Mouse (Mus musculus) embryonic facial prominence, embryonic 12.5 days (tissue): Measurements from ENCODE around the gene Dlg4. TPM values are rescaled to one million over a fixed set of nuclear protein-coding genes. Genes with fewer than 3 reads are reported as not detected.
A peak's percentile ranks its signal among the peaks of the same experiment; 100 is the strongest.

Source experiments
- ATAC-seq: fragments of 200-750 bp; cut with Nextera tagmentation; 2 replicates; pipeline ENCODE4 v1.8.0; 2017; ENCODE audit not compliant: insufficient number of reproducible peaks, insufficient read depth, low FRiP score, low TSS enrichment
- H3K27ac ChIP-seq: fragments of 300-500 bp; sonication (generic); 2 replicates; pipeline ENCODE4 v1.5.1; 2016; ENCODE audit warnings: mild to moderate bottlenecking
- H3K27me3 ChIP-seq: fragments of 300-500 bp; sonication (generic); 2 replicates; pipeline ENCODE4 v1.6.1; 2016; ENCODE audit warnings: mild to moderate bottlenecking, moderate library complexity
- H3K36me3 ChIP-seq: fragments of 300-500 bp; sonication (generic); 2 replicates; pipeline ENCODE4 v1.6.1; 2016; ENCODE audit warnings: mild to moderate bottlenecking
- H3K4me1 ChIP-seq: fragments of 300-500 bp; sonication (generic); 2 replicates; pipeline ENCODE4 v1.6.1; 2016
- H3K4me2 ChIP-seq: fragments of 300-500 bp; sonication (generic); replicated peaks from 2 replicates; pipeline ENCODE4 v1.6.1; 2016; ENCODE audit warnings: mild to moderate bottlenecking, moderate library complexity
- H3K4me3 ChIP-seq: fragments of 300-500 bp; sonication (generic); 2 replicates; pipeline ENCODE4 v1.5.1; 2016; ENCODE audit warnings: mild to moderate bottlenecking
- H3K9ac ChIP-seq: fragments of 300-500 bp; sonication (generic); 2 replicates; pipeline ENCODE4 v1.6.1; 2016; ENCODE audit warnings: mild to moderate bottlenecking, moderate library complexity
- H3K9me3 ChIP-seq: fragments of 300-500 bp; sonication (generic); 2 replicates; pipeline ENCODE4 v1.6.1; 2016; ENCODE audit warnings: mild to moderate bottlenecking, moderate library complexity
- WGBS: fragments of 180-500 bp; shearing (Covaris S2); methylation state at CpG from one replicate; pipeline ENCODE4 v1.1.7; 2016; 5-methylcytosine and 5-hydroxymethylcytosine counted together
- polyA plus RNA-seq: library from polyadenylated mRNA; unstranded; fragments of >200 nt; fragmentation: Nextera tagmentation; extraction: Ambion mirVana; gene quantifications from 2 replicates; pipeline ENCODE4 v1.2.1, GENCODE M21; 2016

Dlg4 gene
- polyA plus RNA-seq, 1 experiment from 2014 or later: 12.6 TPM

DNA sequence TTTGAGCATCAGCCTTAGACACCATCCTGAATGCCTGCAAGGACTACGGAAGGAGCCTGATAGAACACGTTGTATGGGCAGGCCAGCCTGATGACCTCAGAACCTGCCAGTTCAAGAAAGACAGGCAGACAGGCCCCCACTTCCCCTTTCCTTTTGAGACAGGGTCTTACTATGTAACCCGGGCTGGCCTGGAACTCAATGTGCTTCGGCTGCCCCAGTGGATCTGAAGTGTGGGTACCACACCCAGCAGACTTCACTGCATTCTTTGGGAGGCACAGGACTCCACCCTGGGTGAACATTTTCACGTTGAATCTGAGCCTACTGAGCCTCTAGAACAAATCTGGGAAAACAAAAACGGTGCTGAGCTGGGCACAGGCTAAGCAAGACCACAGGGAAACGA, 21.4 kb downstream of the Dlg4 start:
- Histone ChIP-seq H3K27ac (no peak overlapping the region), H3K9ac (no peak overlapping the region), H3K4me2 (no peak overlapping the region), H3K4me1 (no peaks in the 10 kb centered on the region), H3K9me3 (no peaks in the 10 kb centered on the region), H3K4me3 (no peak overlapping the region), H3K36me3 (peaks cover 67% of the 10 kb centered on the region), H3K27me3 (no peaks in the 10 kb centered on the region)
- no peak for ATAC-seq
- 80% methylated on average over 7 of the region's 7 CpGs for WGBS

DNA sequence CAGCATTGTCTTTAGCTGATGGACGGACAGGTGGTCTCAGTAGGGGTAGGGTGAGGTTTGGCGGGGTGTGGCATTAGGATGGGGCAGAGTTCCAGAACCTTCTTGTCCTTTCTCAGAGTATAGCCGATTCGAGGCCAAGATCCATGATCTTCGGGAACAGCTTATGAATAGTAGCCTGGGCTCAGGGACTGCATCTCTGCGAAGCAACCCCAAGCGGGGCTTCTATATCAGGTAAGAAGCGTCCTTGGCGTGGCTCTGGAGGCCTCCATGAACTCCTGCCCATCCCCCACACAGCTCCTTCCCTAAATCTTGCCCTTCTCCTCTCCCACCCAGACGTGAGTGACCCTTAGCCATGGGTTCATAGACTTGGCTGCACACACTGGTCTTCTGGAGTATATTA, 22.9 kb downstream of the Dlg4 start:
- no peak overlapping the region for H3K27ac ChIP-seq
- ATAC-seq: no peak
- H3K4me1 ChIP-seq: no peaks in the 10 kb centered on the region
- no peak overlapping the region for H3K9ac ChIP-seq
- H3K36me3 ChIP-seq: peaks cover 69% of the 10 kb centered on the region
- no peak overlapping the region for H3K4me3 ChIP-seq
- no peaks in the 10 kb centered on the region for H3K27me3 ChIP-seq
- H3K9me3 ChIP-seq: no peaks in the 10 kb centered on the region
- 90% methylated on average over 10 of the region's 10 CpGs for WGBS
- no peak overlapping the region for H3K4me2 ChIP-seq

DNA sequence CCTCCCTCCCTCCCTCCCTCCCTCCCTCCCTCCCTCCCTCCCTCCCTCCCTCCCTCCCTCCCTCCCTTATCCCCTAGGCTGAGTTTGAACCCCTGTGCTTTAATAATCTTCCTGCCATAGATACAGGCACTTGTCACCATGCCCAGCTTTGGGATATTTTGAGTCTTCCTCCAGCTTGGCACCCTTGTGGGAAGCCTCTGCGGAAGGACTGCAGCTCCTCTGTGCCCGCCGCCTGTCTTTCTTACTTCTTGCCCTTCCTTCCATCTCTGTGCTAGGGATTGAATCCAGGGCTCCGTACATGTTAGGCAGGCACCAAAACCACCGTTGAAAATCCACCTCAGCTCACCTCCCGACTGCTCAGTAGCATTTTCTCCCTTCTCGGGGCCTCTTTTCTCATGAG, 23.4 kb downstream of the Dlg4 start:
- H3K4me1 ChIP-seq: no peaks in the 10 kb centered on the region
- H3K27ac ChIP-seq: no peak overlapping the region
- H3K4me2 ChIP-seq: no peak overlapping the region
- no peak overlapping the region for H3K4me3 ChIP-seq
- H3K27me3 ChIP-seq: no peaks in the 10 kb centered on the region
- peaks cover 72% of the 10 kb centered on the region for H3K36me3 ChIP-seq
- ATAC-seq: no peak
- WGBS: 89% methylated on average over 7 of the region's 7 CpGs
- H3K9me3 ChIP-seq: no peaks in the 10 kb centered on the region
- H3K9ac ChIP-seq: no peak overlapping the region

DNA sequence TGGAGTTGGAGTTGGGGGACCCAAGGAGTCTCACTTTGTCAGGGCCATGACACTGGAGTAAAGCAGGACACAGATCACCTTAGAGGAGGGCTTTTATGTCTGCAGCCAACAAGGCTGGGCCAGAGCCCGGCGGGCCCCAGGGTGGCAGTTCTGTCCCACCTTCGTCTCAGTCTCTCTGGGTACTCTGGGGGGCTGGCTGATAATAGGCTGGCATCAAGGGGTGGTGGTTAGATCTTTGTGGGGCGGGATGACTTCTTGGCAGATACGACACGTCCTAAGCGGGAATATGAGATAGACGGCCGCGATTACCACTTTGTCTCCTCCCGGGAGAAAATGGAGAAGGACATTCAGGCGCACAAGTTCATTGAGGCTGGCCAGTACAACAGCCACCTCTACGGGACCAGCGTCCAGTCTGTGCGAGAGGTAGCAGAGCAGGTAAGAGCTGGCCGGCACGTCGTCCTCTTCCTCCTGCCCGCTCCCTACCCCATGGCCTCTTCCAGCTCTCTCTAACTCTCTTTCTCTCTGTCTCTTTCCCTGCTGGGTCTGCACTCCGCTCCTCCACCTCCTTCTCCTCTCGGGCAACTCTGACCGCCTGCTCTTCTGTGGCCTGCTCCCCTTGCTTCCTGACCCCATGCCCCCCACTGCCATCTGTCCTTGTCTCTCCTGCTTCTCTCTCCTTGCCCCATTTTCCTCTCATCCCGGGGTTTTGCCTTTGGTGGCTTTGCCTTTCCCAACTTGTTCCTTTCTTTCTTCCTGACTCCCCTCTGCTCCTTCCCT, 25.8 kb downstream of the Dlg4 start:
- Histone ChIP-seq H3K27ac (no peak overlapping the region), H3K27me3 (no peaks in the 10 kb centered on the region), H3K4me3 (no peak overlapping the region), H3K9me3 (no peaks in the 10 kb centered on the region), H3K4me1 (no peaks in the 10 kb centered on the region), H3K4me2 (no peak overlapping the region), H3K9ac (no peak overlapping the region), H3K36me3 (peaks cover 70% of the 10 kb centered on the region)
- whole genome bisulfite sequencing: 89% methylated on average over 23 of the region's 23 CpGs
- no peak for ATAC-seq

DNA sequence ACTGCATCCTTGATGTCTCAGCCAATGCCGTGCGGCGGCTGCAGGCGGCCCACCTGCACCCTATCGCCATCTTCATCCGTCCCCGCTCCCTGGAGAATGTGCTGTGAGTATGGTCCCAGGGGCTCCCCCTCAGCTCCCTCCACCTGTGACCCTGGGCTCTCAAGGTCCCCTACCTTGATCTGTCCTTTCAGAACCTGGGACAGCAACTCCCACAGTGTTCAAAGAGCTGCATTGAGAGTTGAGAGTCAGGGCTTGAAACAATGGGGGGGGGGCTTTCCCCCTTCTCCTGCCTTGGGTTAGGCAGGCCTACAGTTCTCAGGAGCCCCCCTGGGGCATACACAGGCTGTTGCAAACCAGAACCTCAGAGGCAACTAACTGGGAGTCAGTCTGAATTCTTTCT, 26.9 kb downstream of the Dlg4 start:
- H3K9ac ChIP-seq: no peak overlapping the region
- no peaks in the 10 kb centered on the region for H3K27me3 ChIP-seq
- WGBS: 78% methylated on average over 7 of the region's 7 CpGs
- H3K9me3 ChIP-seq: no peaks in the 10 kb centered on the region
- H3K36me3 ChIP-seq: peaks cover 63% of the 10 kb centered on the region
- no peak overlapping the region for H3K4me3 ChIP-seq
- no peak for ATAC-seq
- H3K27ac ChIP-seq: no peak overlapping the region
- H3K4me1 ChIP-seq: no peaks in the 10 kb centered on the region
- H3K4me2 ChIP-seq: no peak overlapping the region

DNA sequence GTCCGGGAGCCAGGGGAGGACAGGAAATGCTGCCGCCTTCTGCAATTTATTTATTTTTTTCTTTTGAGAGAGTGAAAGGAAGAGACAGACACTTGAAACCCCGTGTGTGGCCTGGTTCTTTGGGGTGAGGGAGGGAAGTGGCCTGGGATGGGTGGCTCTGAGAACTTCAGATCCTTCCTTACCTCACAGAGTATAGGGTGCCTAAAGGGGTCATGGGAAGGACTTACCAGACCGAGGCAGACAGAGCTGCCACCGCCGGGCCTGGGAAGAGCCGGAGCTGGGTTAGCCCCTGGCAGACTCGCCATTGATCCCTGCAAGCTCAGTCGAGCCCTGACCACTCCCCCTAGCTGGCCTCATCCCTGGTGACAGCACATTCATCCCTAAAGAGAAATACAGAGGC, 28.7 kb downstream of the Dlg4 start:
- H3K36me3 ChIP-seq: peaks cover 46% of the 10 kb centered on the region
- 0 out of 2 replicates have a peak, but pooled peaks have one; percentile 29 for ATAC-seq
- no peaks in the 10 kb centered on the region for H3K27me3 ChIP-seq
- no peak overlapping the region for H3K9ac ChIP-seq
- no peak overlapping the region for H3K4me2 ChIP-seq
- peak overlapping the region; percentile 17; the same call in 1 of the 2 replicates for H3K27ac ChIP-seq
- no peak overlapping the region for H3K4me3 ChIP-seq
- H3K4me1 ChIP-seq: no peaks in the 10 kb centered on the region
- H3K9me3 ChIP-seq: no peaks in the 10 kb centered on the region
- 23% methylated on average over 9 of the region's 9 CpGs for WGBS

DNA sequence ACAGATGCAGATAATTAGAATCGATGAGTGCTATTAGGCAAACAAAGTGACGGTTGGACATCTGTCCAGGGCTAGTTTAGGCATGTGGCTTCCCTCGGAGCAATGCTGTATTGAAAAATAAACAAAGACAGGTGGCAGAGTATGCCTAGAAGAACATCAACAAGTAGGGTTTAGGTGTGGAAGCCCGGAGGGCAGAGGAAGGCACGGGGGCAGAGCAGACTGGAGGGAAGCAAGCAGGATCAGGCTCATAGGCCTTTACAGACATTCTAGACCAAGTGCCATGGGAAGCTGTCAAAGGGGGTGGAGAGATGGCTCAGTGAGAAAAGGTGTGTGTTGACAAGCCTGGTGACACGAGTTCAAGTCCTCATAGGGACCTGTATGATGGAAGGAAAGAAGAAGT, 32.6 kb downstream of the Dlg4 start:
- no peak for ATAC-seq
- 31% methylated on average over 6 of the region's 6 CpGs for WGBS

DNA sequence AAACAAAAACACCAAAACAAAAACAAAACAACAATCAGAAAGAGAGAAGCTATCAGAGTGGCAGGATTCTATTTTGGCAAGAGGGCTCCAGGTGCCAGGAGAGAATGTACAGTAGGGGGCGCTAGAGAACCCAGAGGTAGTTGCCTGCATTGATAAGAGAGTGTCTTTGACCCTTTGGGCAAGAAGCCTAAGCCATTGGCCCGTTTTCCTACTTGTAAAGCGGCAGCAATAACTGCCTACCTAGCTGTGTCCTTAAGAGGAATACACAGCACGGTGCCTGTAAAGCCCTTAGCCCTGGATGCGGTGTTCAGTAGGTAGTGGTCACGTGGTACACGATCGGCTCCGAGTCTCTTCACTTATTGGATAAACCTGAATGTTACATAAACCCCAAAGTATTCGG, 33.1 kb downstream of the Dlg4 start:
- Histone ChIP-seq H3K4me2 (no peak overlapping the region), H3K4me1 (no peaks in the 10 kb centered on the region), H3K27me3 (peaks cover under 1% of the 10 kb centered on the region; the same call in 1 of the 2 replicates), H3K36me3 (peaks cover 5% of the 10 kb centered on the region; the same call in 1 of the 2 replicates), H3K9ac (no peak overlapping the region), H3K27ac (no peak overlapping the region), H3K9me3 (no peaks in the 10 kb centered on the region), H3K4me3 (no peak overlapping the region)
- no peak for ATAC-seq
- WGBS: 63% methylated on average over 10 of the region's 10 CpGs

More for the DNA sequence above, 32.6 kb downstream of the Dlg4 start:
- H3K27me3 ChIP-seq: no peaks in the 10 kb centered on the region
- no peak overlapping the region for H3K27ac ChIP-seq
- H3K4me3 ChIP-seq: no peak overlapping the region
- H3K9ac ChIP-seq: no peak overlapping the region
- H3K9me3 ChIP-seq: no peaks in the 10 kb centered on the region
- peaks cover 9% of the 10 kb centered on the region; the same call in 1 of the 2 replicates for H3K36me3 ChIP-seq
- no peaks in the 10 kb centered on the region for H3K4me1 ChIP-seq
- H3K4me2 ChIP-seq: no peak overlapping the region

DNA sequence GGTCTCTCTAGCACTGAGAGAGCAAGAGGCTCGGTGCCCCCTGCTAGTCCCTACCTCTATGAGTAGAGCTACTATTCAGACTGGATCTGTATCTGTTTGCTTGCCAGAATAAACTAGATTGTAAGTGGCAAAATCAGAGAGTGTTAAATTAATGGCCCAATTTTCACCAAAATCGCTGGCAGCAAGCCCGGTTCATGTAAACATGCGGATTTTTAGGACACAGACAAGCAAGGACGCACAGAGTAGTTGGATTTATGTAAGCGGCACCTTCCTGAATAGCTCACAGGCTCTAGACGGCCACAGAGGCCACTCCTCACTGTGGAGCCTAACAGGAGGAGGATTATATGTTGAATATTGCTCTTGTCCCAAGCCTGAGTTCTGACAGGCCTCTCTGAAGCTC, 36.4 kb downstream of the Dlg4 start:
- WGBS: 72% methylated on average over 7 of the region's 7 CpGs
- no peak overlapping the region for H3K4me2 ChIP-seq

DNA sequence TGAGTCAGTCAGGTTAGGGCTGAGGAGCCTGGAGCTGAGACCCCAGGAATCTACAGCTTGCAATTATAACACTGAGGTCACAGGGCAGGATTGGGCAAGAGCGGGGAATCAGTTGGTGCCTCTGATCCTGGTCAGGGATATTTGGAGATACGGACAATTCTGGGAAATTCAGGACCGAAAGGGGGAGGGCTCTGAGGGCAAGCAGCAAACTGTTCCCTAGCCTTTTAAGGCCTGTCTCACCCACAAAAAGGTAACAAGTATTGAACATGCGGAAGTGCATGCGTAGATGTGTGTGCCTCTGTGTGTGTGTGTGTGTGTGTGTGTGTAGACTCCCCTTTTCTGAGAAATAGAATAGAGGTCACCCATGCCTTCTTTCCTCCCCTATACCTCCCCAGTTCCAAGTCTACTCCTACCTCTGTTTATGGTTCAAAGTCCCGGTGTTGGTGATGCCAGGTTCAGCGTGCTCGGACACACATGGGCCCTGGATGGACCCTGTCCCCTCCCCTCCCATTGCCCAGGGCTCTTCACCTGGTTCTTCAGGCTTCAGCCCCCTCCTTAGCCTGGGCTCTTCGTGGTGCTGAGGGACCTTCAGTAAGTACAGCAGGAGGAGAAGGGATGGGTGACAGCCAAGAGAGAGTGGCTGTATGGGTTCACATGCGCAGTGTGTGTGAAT, 37.3 kb downstream of the Dlg4 start, which contains the start of gene Asgr1:
Gene Asgr1, plus strand, starts transcription at position 188 of the 673 bp plus-strand sequence.
- Histone ChIP-seq H3K4me2 (no peak within 1 kb of the TSS), H3K27ac (no peak within 1 kb of the TSS), H3K36me3 (no peaks in the 10 kb centered on the region), H3K27me3 (peaks cover 4% of the 10 kb centered on the region; the same call in 1 of the 2 replicates), H3K9me3 (no peaks in the 10 kb centered on the region), H3K4me1 (peaks cover 6% of the 10 kb centered on the region; the same call in 1 of the 2 replicates), H3K9ac (no peak within 1 kb of the TSS), H3K4me3 (no peak within 1 kb of the TSS)
- ATAC-seq: no peak
- WGBS: 74% methylated on average over 10 of the region's 10 CpGs

More for the DNA sequence above, 36.4 kb downstream of the Dlg4 start:
- Histone ChIP-seq H3K4me3 (no peak overlapping the region), H3K4me1 (peaks cover 6% of the 10 kb centered on the region; the same call in 1 of the 2 replicates), H3K9ac (no peak overlapping the region), H3K36me3 (no peaks in the 10 kb centered on the region), H3K9me3 (no peaks in the 10 kb centered on the region), H3K27me3 (peaks cover 4% of the 10 kb centered on the region; the same call in 1 of the 2 replicates), H3K27ac (no peak overlapping the region)
- ATAC-seq: no peak

DNA sequence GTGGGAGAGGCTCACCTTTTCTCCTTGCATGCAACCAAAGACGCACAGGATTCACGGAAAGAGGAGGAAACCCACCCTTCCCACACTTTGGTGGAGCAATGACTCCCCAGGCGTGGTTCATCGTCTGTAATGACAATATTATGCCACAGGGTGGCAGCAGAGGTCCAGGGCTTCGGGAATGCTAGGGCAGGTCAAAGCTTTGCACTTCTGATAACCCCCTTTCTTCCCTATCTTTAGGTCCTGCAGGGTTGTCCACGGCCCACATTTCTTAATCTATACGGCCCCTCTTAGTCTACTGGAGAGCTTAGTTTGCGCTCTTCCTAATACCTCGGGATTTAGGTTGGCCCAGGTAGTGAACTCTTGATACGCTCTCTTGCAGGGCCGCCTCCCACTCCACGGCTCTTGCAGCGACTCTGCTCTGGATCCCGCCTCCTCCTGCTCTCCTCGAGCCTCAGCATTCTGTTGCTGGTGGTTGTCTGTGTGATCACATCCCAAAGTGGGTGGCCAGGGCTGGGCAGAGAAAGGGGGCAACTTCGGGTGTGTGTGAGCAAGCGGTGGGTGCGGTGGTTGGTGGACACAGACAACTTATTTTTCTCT, 39.0 kb downstream of the Dlg4 start:
- no peak overlapping the region for H3K4me3 ChIP-seq
- H3K9me3 ChIP-seq: no peaks in the 10 kb centered on the region
- H3K27me3 ChIP-seq: peaks cover 4% of the 10 kb centered on the region; the same call in 1 of the 2 replicates
- H3K4me1 ChIP-seq: peaks cover 6% of the 10 kb centered on the region; the same call in 1 of the 2 replicates
- H3K4me2 ChIP-seq: peak overlapping the region; percentile 26; the same call in 1 of the 2 replicates
- no peak overlapping the region for H3K27ac ChIP-seq
- H3K9ac ChIP-seq: 0 out of 2 replicates have a peak overlapping the region, but pooled peaks have one; percentile 36
- 28% methylated on average over 18 of the region's 18 CpGs for WGBS
- H3K36me3 ChIP-seq: no peaks in the 10 kb centered on the region
- ATAC-seq: peak; percentile 48; the same call in 1 of the 2 replicates
